Mouse (Mus musculus) embryo, embryonic 9.5 days (tissue): Measurements from ENCODE around the gene St5.

ENCODE experiments used
- DNase-seq: peaks from one replicate; pipeline ENCODE4 v3.0.0-alpha.2; 2017; ENCODE audit errors: extremely low spot score

Gene St5

DNA sequence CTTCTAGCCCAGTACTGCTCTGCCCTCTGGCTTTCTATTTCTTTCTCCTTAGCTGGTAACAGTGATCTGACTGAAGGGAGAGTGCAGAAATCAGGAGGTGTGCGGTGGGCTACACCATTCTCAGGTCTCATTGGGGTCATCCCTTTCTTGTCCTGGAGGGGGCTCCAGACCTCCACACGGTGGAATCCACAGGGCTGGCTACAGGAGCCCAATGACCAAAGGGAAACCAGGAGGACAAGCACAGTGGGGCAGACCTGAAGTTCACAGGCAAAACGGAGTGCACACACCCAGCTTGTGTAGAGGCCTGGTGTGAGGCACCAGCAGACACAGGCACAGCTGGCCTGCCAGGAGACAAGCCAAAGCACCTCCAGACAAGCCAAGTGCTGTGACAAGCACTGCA, 175.0 kb downstream of the St5 start:
- DNase-seq: peak; percentile 62

DNA sequence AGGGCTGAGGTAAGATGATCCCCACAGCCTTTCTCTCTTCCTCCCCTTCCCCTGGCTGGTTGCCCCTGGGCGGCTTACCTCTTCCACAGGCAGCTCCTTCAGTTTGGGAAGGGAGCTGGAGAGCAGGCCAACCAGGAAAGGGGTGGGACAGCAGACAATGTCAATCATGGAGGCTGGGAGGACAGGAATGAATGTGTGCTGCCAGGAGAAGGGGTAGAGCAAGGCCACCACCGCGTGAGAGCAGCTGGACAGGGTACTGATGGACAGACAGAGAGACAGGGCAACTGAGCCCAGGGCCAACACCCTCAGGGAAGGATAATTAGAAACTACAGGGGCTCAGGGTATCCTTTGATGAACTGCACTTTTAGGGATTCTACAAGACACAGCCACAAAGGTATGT, 175.9 kb downstream of the St5 start:
- no peak for DNase-seq

GRCm38 (mm10) chr7:109525740-109526663, 177.4 kb downstream of the St5 start:
- DNase-seq: no peak

DNA sequence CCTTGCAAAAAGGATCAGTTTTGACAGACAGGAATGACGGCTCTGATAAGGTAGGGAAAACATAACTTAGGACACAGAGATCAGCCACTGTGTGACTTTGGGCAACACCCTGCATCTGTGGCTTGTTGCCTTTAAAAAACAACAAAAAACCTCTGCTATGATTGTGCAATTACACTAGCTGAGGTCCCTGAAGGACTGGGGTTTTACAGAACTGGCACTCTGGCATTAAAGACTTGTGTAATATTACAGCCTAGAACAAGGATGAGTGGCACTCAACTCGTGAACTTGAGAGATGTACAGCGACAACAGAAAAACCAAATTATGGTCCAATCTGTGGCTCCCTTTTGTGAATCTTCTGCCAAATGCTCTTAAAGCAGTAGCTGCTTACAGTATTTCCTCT, 178.6 kb downstream of the St5 start:
- peak; percentile 9 for DNase-seq

DNA sequence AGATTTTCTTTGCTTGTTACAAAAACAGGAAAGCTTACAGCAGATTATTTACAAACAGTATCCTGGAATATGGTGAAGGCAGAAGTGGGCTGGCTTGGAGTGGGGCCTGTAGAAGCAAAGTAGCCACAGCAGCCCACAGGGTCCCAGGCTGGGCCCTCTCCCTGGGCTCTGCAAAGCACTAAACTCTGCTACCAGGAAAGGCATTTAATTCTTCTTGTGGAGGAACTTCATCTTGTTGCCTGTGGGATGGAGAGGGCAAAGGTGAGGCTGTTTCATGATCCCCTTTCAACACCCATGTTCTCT, 179.0 kb downstream of the St5 start:
- DNase-seq: peak; percentile 34

DNA sequence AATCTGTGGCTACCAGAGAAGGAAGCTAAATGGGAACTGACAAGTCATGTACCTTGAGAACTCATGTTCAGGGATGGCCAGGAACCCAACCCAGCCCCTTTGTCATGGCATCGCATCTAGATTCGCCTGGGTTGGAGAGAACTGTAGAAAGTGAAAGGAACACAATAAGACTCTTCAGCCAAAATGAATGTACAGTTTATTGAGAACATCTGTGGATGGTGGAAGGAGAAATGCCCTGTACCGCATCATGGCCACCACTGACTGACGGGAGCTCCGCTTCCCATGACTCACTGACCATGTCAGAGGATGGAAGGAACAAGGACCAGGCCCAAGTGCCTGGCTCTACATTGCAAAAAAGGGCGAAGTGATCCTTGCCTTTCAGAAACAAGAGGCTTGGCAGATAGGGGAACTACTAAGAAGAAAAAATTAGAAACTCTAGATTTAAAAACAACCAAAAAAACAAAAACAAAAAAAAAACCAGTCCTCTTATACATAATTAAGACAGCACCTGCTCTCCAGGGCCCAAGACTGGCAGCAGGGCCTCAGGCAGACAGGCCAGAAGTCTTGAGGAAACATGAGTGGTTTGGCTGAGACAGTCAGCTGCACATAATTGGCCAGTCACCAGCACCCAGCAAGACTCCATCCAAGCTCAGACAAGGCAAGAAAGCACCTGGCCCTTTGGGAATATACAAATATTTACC, 179.5 kb downstream of the St5 start:
- DNase-seq: peak; percentile 35

DNA sequence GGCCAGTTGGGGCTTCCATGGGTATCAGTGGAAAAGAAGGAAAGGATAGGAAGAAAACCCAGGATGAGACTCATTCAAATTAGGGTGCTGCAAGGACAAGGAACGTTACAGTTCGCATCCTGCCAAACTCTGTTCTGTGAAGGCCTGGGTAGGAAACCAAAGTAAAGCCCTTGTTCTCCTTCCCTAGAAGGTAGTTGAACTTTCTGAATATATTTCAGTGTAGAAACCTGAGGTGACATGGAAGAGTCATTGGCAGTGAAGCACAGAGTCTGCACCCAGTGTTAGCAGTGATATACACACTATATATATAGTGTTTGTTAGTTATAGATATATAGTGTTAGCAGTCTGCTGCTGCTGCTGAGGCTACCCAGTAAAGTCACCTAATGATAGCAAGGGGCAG, 180.1 kb downstream of the St5 start:
- DNase-seq: peak; percentile 32

DNA sequence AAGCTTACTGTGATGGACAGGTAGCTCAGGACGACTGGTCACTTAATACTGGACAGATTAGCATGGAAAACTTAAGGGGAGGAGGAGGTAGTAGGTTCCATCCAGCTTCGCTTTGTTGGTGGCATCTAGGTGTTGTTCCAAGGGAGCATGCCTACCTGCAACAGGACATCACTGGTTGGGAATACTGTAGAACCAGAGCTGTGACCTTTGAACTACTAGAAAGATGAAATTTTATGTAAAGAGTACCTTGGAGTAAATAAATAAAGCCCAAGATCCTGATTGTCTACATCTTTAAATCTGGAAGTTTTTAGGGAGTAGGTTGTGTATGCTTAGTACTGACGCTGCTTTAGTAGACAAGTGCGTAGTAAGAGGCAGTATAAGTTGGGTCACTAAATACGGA, 181.3 kb downstream of the St5 start:
- DNase-seq: no peak

DNA sequence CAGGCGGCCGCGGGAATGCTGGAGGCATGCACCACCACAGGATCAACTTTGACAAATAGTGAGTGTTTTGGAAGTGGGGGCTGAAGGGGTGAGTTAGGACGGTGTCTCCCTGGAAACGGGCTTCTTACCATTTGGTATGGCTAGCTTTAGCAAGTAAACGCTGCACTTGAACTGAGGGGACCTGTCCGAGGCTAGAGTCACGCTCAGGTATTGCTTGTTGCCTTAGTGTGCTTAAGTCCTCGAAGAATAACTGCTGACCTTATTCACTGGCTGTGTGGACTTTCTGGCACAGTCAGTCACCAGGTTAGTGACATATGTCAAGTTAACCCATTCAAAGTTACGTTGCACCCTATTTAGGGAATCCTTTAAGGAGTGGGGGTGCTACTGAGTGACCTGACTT, 183.5 kb downstream of the St5 start:
- peak; percentile 10 for DNase-seq

GRCm38 (mm10) chr7:109518838-109519696, 184.3 kb downstream of the St5 start, which contains the start of gene Rpl27a:
Gene Rpl27a, plus strand, starts transcription at chr7:109519147.
- peak; percentile 98 for DNase-seq

DNA sequence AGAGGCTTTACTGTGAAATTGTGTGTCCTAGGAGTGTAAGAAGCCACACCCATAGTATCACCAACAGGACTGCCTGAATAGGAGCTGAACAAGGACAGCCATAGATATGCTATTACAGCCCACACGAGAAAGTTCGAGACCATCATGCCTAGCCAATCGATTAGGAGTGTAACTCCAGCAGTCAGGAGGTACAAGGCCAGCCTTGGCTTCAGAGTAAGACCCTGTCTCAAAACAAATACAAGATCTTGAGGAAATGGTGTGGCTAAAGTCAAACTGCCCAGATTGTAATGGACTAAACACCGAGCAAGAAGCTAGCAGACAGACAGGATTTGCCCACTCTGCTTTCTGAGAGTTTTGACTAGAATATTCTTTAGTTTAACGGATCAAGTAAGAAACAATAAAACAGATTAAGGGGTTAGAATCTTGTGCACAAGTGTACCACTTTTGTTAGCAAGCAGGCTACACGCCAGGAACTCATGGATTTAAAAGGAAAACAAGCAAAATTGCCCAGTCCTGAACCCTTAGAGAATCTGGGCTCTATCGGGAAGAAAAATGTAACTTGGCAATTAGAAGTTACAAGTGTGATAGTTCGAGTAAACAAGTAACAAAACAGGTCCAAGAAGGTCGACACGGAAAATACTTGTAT, 185.2 kb downstream of the St5 start:
- DNase-seq: peak; percentile 41

- no peak for DNase-seq
Observed at GRCm38 (mm10) chr7:109516500-109516899, 186.9 kb downstream of the St5 start.

- no peak for DNase-seq
Observed at GRCm38 (mm10) chr7:109511838-109512237, 191.6 kb downstream of the St5 start.

GRCm38 (mm10) chr7:109510799-109511198, 192.6 kb downstream of the St5 start:
- no peak for DNase-seq

DNA sequence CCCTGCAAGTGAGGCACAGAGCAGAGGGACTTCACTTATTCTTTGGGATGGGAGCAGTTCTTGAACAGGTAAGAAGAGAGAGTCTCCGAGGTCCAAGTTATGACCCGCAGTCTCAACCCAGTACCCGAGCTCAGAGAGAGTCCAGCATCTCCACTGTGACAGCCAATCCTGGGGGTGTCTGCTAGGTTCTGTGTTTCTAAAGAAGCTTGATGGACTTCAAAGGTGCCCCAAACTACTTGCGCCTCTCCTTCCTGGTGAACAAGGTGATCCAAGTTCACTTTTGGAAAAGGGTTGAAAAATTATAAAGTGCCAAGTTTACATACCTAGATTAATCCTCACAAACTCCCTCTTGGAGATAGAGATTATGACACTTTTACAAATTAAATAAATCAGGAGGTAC, 195.4 kb downstream of the St5 start, which contains the start of gene Trim66:
Gene Trim66, minus strand, starts transcription at position 101 of the 400 bp plus-strand sequence.
- DNase-seq: no peak

DNA sequence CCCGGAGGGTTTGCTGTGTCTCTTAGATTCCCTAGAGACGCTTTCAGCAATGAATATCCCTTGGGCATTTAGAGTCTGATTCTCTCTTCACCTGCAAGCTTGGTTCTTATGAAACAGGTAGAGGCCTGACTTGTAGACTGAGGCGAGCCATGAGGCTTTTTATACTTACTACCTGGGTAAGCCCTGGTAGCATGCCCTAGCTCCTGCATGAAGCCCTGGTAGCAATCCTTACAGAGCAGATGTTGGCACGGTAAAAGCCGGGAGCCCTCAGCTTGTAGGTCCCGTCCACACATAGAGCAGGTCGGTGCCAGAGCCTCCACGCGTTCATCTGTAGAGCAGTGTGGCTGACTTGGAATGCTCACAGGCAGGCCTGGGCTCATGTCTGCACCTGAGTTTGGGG, 195.8 kb downstream of the St5 start:
- no peak for DNase-seq

- DNase-seq: peak; percentile 39
Observed at GRCm38 (mm10) chr7:109507119-109507518, 196.3 kb downstream of the St5 start.

- DNase-seq: no peak
Observed at GRCm38 (mm10) chr7:109497507-109497906, 205.9 kb downstream of the St5 start.

DNA sequence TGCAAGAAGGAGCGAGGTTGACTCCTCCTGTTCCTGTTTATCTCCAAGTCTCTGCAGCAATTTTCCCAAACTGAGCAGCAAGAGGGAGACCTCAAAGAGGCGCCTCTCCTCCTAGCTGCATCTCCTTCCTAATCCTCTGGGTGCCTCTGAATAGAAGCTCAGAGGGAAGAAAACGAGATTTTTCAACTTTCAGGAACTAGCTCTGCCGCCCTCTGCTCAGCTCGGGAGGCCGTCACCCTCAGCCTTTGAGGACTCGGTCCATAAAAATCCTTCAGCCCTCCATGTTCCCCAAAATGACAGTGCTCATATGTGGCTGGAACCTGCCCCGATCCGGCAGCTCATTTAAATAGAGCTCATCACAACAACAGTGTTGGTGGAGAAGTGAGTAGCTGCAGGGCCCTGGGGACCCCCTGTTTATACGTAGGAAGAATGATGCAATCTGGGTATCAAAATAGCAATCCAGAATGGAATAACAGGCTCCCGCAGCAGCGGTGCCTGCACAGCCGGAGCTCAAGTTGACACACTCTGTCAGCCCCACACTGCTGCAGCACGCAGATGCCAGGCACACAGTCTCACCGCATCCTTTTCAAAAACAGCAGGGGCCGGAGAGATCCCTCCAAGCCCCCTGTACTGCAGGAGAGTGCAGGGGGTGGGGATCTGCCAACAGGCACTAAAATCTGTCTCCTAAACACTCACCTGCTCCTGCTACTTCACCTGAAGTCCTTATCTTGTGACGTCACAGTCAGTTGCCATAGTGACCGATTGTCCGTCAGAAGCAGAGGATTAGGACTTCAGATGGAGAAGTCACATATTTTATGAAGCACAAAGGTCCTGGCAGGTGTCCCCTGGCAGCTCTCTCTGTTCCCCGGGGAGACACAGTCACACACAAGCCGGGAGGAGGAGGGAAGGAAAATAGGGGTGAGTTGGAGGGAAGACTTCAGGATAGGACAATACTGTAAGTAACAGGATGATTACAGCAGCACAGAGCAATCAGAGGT, 209.8 kb downstream of the St5 start:
- peak; percentile 9 for DNase-seq

- no peak for DNase-seq
Observed at GRCm38 (mm10) chr7:109492616-109493318, 210.6 kb downstream of the St5 start.
